Mouse (Mus musculus) 3T3-L1 (cell line): ENCODE measurements at regions not wholly inside any gene's neighbourhood (a gene's known extent, or its start where the extent isn't known, plus 50 kb on each side); places are given as distances from the start of the nearest gene placed in this dataset.
"Not testable (repeated sequence)": the region's sequence is repeated elsewhere in the genome, so short reads cannot be mapped to it uniquely, and the experiment has no call there.

Experiments
- DNase-seq: peaks from one replicate; pipeline ENCODE4 v3.0.0-alpha.2; 2015; ENCODE audit warnings: low read depth, low spot score

GRCm38 (mm10) chr4:3049972-3050846 is 116.9 kb upstream of the Vmn1r2 start:
- no peak for DNase-seq

- DNase-seq = no peak
These were observed 116.3 kb upstream of the Vmn1r2 start for GRCm38 (mm10) chr4:3050847-3051135.

- no peak for DNase-seq
These were observed 115.9 kb upstream of the Vmn1r2 start for GRCm38 (mm10) chr4:3051212-3051611.

- DNase-seq = no peak
These were observed 114.6 kb upstream of the Vmn1r2 start for GRCm38 (mm10) chr4:3052314-3053059.

GRCm38 (mm10) chr4:3053060-3053406 is 114.1 kb upstream of the Vmn1r2 start:
- no peak for DNase-seq

- no peak for DNase-seq
These were observed 113.5 kb upstream of the Vmn1r2 start for GRCm38 (mm10) chr4:3053496-3054216.

GRCm38 (mm10) chr4:3054886-3055285 is 112.2 kb upstream of the Vmn1r2 start:
- no peak for DNase-seq

- no peak for DNase-seq
These were observed 111.7 kb upstream of the Vmn1r2 start for GRCm38 (mm10) chr4:3055396-3055795.

GRCm38 (mm10) chr4:3059511-3060054 is 107.5 kb upstream of the Vmn1r2 start:
- DNase-seq = no peak

GRCm38 (mm10) chr4:3062027-3062605 is 105.0 kb upstream of the Vmn1r2 start:
- DNase-seq = no peak

- DNase-seq = no peak
These were observed 103.2 kb upstream of the Vmn1r2 start for GRCm38 (mm10) chr4:3063966-3064365.

GRCm38 (mm10) chr4:3064571-3064970 is 102.5 kb upstream of the Vmn1r2 start:
- no peak for DNase-seq

- not testable (repeated sequence) for DNase-seq
These were observed 101.8 kb upstream of the Vmn1r2 start for GRCm38 (mm10) chr4:3065335-3065734.

- no peak for DNase-seq
These were observed 100.9 kb upstream of the Vmn1r2 start for GRCm38 (mm10) chr4:3066051-3066736.

GRCm38 (mm10) chr4:3067265-3067664 is 99.9 kb upstream of the Vmn1r2 start:
- DNase-seq = no peak

- no peak for DNase-seq
These were observed 99.5 kb upstream of the Vmn1r2 start for GRCm38 (mm10) chr4:3067666-3068065.

GRCm38 (mm10) chr4:3068306-3069223 is 98.6 kb upstream of the Vmn1r2 start:
- DNase-seq = no peak

GRCm38 (mm10) chr4:3069341-3069740 is 97.8 kb upstream of the Vmn1r2 start:
- DNase-seq = no peak

GRCm38 (mm10) chr4:3071326-3071725 is 95.8 kb upstream of the Vmn1r2 start:
- DNase-seq = not testable (repeated sequence)

GRCm38 (mm10) chr4:3079901-3080300 is 87.2 kb upstream of the Vmn1r2 start:
- DNase-seq = no peak
